Mouse (Mus musculus): Measurements from ENCODE around the gene Phc3. TPM values are rescaled to one million over a fixed set of nuclear protein-coding genes. Genes with fewer than 3 reads are reported as not detected.

Phc3 gene
- 41.1 and 44.8 TPM in 2 replicates for total RNA-seq (2021)
- long read RNA-seq, partial matches to known transcripts, result 1 of 6 reads
- long read RNA-seq, other reads (novel, unspliced or antisense), result 5 of 6 reads

- peak; percentile 94 for DNase-seq
Observed at GRCm38 (mm10) chr3:30969104-30969581, at the start of gene Phc3. TSS of gene Phc3 (minus strand) at chr3:30969415.

GRCm38 (mm10) chr3:31017652-31018051 is 48.4 kb upstream of the Phc3 start:
- no peak for DNase-seq

GRCm38 (mm10) chr3:31016594-31017196 is 47.5 kb upstream of the Phc3 start:
- DNase-seq, result no peak

- no peak for DNase-seq
Observed at GRCm38 (mm10) chr3:31015682-31016443, 46.6 kb upstream of the Phc3 start.

DNA sequence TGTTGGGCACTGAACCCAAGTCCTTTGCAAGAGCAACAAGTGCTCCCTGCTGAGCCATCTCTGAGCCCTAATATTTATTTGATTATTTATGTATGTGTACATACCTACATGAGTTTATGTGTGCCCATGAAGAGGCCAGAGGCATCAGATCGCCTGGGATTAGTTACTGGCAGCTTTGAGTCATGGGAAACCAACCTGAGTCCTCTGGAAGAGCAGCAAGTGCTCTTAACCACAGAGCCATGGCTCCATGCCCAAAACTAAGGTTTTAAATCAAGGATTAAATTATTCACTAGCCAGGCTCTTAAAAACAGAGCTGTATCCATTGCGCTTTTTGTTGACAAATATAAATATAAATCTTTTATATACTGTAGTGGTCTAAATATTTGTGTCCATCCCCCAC is 45.2 kb upstream of the Phc3 start:
- no peak for DNase-seq

- DNase-seq, result no peak
Observed at GRCm38 (mm10) chr3:31004320-31005209, 35.4 kb upstream of the Phc3 start.

DNA sequence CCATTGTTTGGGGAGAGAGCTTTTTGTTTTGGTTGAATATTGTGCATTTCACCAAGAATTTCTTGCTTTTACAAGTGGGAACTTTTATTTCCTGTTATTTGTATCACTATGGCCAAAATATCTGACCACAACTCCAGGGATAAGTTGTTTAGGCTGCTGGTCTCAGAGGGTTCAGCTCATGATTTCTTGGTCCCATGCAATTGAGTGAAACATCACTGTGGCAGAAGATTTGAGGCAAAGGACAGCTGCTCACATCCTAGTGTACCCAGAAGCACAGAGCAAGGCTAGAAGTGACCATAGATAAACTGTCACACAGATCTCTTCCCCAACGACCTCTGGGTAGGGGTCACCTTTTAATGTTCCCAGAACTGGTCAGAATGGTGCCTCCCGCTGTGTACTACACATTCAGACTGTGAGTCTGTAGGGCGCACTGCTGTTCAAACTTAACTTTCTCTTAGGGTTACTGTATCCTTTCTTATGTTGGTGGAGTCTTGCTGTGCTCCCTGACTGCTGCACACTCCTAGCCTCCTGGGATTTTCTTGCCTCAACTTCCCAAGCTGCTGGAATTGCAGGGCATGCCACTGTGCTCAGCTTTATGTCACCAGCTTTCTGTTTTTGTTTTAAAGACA is 31.9 kb upstream of the Phc3 start:
- no peak for DNase-seq

- DNase-seq, result no peak
Observed at GRCm38 (mm10) chr3:31000018-31000407, 30.8 kb upstream of the Phc3 start.

- no peak for DNase-seq
Observed at GRCm38 (mm10) chr3:30999401-31000017, 30.3 kb upstream of the Phc3 start.

GRCm38 (mm10) chr3:30996688-30997014 is 27.4 kb upstream of the Phc3 start:
- DNase-seq, result no peak

- DNase-seq, result no peak
Observed at GRCm38 (mm10) chr3:30995899-30996687, 26.9 kb upstream of the Phc3 start.

- peak; percentile 93 for DNase-seq
Observed at GRCm38 (mm10) chr3:30995283-30995898, 26.2 kb upstream of the Phc3 start, which contains the start of gene Prkci. TSS of gene Prkci (plus strand) at chr3:30995747.

DNA sequence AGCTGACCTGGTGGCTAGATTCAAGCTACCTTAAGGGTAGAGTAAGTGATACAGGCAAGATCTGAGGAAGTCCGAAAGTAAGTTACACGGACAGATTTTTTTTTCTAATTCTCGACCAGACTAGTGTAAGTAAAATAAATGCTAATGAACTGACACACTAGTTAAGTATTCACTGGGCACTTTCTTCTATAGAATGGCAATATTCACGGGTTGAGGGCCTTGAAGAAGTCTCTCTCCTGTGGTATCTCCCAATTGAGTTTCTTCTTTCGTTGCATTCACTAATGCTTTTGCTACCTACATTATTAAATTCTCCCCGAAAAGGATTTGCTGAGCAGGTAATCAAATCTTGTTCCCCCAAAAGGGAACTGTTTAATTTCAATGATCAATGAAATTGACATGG is 25.6 kb upstream of the Phc3 start:
- DNase-seq, result no peak

GRCm38 (mm10) chr3:30993066-30993573 is 23.9 kb upstream of the Phc3 start:
- DNase-seq, result no peak

GRCm38 (mm10) chr3:30992161-30992560 is 22.9 kb upstream of the Phc3 start:
- no peak for DNase-seq

- DNase-seq, result no peak
Observed at GRCm38 (mm10) chr3:30987396-30988318, 18.4 kb upstream of the Phc3 start.

- DNase-seq, result no peak
Observed at GRCm38 (mm10) chr3:30982924-30983536, 13.8 kb upstream of the Phc3 start.

DNA sequence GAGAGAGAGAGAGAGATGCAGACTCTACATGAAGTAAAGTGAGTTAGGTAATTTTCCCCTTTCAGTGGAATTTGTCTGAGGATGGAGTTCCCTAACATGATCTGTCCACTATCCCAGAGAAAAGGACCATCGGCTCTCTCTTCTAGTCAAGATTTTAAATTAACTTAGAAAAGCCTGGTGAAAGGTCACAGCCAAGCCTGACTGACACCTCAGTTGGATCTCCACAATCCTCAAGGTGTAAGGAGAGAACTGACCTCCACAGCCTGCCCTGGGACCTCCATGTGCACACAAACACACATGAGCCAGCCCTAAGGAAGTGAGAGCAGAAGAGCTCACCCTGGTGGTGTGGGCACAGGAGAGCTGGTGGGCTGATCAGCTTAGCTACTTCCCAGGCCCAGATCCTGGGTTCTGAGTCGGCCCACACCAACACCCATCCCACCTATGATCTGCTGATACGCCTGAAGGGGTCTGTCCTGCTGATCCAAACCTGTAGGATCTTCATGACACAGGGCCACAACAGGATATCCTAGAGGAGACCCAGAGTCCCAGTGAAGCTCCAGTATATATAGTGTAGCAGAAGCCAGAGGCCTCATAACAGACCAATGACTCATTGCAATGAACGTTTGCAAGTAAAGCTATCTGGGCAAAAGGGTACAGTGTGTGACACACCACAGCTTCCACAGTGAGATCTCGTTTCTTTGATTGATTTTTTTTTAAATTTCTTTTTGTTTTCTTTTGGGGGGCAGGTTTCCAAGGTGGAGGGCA is 12.6 kb upstream of the Phc3 start:
- no peak for DNase-seq

All from adrenal gland, postnatal 25 days (tissue).